Mouse (Mus musculus) c-Kit-positive CD71-positive TER-119-negative erythroid progenitor cells, embryonic 14.5 days (primary cell): ENCODE results near the gene Mindy1.
A peak's percentile ranks its signal among the peaks of the same experiment; 100 is the strongest.

ENCODE experiments used
- DNase-seq: peaks from one replicate; pipeline ENCODE4 v3.0.0-alpha.2; 2013; ENCODE audit warnings: low read depth

Gene Mindy1

DNA sequence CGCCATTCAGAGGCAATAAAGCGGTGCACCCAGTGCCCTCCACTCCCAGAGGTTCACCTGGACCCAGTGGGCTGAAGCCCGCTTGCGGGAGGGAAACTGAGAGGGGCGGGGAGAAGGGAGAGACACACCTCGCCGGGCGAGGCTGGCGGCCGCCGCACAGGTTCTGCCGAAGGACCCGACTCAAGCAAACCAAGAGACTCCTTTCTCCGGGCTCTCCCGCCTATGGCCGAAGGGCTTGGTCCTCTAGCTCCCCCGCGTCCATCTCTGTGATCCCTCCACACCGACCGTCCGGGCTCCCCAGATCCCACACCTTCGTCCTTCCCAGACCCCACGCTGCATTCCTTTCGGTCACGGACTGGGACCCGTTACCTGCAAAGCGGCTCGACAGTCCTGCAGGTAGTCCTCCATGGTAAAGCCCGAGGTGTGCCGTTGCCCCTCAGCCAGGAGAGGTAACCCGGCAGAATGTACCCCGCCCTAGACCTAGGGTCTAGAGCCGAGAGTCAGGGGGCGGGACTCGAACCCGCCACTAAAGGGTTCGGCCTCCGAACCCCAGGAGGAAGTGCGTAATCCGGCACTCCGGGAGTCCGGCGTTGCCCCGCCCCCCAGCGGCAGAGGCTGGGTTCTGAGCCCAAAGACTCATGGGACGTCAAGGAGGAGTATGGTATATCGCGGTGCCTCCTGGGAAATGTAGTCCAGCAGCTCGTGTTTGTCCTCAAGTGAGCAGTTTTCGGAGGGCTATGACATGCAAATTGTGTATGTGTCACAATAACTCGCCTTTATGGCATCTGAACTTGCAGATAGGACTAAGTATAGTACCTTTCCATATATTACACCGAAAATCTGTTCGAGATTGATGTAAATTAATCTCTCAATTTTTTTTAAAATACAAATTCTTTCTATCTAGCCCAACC lies at the start of gene Mindy1, which contains the start of gene Prune1:
Mindy1 (plus strand) TSS at position 130 of the 911 bp plus-strand sequence.
Prune1 (minus strand) TSS at position 861 of the 911 bp plus-strand sequence.
- DNase-seq: peak; percentile 99

- no peak for DNase-seq
Measured at GRCm38 (mm10) chr3:95232771-95233170, 48.4 kb upstream of the Mindy1 start.

DNA sequence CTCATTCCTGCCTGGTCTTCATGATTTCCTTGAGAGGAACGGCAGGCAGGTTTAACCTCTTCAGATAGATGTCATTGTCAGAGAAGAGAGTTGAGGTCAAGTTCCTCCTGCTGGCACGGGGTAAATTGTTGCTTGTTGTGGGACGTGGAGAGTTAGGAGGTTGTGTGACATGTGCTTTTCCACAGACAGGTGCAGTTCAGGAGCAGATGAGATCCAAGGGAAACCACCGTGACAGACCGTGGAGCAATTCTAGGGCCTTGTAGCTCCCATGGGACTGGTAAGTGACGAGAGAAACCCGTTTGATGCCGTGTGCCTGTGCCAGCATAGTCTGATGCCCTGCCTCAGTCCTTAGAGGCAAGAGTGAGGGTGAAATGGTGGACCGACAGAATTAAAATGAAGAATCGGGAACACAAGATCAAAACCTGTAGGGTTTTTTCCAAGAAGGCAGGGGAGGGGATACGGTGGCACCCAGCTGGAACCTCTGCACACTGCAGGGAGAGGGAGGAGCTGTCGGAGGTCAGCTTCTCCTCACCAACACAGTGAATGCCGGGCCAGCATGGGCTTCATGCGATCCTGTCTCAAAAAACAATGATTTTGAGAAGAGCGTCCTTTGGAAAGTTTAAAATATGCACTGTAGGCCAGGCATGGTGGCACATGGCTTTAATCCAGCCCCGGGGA lies 47.7 kb upstream of the Mindy1 start:
- no peak for DNase-seq

DNA sequence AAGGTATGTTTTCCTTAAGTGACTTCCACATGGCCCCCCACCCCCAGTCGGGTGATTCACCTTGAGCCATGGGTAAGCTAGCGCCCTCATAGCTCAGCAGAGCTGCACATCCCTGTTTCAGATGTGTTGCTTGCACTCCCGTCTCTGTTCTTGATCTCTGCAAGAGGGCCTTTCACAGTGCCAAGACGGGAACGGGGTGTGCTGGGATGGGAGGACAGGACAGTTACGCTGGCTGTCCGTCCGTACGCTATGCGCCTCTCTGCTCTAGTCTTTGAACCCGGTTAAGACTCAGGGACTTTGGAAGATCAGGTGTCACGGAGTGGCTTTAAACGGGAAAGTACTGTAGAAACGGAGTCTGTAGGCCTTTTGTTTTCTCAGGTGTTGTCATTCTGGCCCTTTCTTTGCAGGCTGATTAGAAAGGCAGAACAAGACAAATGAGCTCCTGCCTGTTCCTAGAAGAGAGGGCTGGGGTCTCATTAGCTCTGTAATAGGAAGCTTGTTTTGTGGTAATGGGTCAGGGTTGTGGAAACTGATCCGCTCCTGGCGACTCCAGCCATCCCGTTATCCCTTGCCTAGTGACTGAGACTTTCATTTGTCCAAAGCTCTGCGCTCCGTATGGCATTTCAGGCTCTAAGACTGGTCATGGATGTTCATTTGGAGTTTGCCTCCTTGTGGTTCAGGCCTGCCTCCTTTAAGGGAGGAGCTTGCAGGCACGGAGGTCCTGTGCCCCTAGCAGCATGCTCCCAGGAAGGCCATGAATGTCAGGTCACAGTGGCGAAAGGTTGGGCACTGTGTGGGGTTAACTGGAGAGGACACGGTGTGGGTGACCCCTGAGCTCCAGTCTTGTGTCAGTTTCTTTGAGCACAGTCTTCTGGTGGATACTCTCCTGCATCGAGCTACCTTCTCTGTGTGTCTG lies 45.5 kb upstream of the Mindy1 start:
- DNase-seq: no peak

DNA sequence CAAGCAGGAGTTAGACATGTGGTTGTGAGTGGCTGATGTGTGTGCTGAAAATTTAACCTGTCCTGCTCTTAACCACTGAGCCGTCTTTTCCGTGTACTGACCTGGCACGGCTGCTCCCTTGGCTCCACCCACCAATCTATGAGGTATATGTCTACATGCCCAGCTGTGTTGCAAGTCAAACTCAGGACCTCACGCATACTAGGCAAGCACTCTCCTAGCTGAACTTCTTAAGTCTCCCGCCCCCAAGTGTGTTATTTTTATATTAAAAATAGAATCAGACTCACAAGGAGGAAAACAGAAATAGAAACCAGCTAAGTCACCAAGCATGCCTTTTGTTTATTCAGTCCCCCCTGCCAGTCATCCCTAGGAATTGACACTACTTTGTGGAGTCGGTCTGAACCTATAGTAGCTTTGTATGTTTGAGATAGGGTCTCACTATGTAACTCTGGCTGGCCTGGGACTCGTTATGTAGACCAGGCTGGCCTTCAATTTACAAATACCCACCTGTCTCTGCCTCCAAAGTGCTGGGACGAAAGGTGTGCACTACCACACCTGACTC lies 43.5 kb upstream of the Mindy1 start:
- DNase-seq: no peak

- DNase-seq: no peak
Measured at GRCm38 (mm10) chr3:95239022-95239421, 42.1 kb upstream of the Mindy1 start.

DNA sequence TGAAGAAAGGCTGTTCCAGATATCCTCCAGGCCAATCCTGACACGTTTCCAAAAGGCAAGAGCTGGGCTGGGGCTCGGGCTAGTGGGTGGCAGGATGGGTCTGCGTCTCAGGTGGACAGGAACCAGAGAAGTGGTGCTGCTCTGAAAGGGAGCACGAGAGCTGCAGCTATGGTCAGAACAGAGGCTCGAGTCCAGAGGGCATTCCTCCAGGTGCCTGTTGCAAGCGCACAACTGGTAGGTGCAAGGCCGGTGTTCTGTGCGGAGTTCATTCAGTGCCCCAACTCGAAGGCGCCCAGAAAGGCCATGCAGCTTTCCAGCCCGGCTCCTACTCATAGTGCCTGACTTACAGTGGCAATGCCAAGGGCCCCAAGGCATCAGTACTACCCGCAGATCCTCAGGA lies 41.2 kb upstream of the Mindy1 start:
- DNase-seq: no peak

DNA sequence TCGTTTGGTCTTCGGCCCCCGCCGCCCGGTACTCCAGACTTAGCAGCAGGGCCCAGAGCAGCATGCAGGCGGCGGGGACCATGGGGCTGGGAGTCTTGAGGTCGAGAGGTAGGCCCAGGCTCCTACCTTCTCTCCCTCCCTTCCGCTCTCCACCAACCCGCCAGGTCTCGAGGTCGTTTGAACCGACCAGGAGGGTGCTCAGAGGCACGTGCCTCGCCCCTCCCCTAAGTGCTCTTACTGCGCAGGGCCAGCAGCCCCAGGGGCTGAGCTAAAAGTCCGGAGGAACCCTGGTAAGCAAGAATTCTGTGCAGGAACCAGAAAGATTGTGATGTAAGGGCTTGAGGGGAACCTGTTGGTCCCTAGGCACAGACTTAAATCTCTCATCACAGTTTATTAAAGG lies 40.2 kb upstream of the Mindy1 start:
- DNase-seq: no peak

GRCm38 (mm10) chr3:95241498-95241897 lies 39.6 kb upstream of the Mindy1 start, which contains the start of gene Gm128:
Gene Gm128 (minus strand): TSS chr3:95241598.
- DNase-seq: no peak

DNA sequence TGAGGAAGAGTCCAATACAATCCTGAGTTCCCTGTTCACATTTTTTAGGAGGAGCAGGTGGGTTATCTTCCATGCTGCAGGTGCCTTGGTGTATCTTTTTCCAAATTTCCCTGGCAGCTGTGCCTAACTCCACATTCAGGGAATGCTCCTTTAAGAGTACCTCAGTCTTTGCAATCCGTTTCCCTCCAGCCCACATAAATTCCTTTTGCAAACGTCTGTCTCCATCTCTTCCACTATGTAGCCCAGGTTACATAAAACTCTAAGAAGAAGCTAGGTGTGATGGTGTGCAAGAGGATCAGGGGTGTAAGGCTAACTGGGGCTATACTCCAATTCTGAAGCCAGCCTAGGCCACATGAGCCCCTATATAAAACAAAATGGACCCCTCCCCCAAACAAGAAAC lies 38.1 kb upstream of the Mindy1 start:
- DNase-seq: no peak

- DNase-seq: no peak
Measured at GRCm38 (mm10) chr3:95246465-95247231, 34.5 kb upstream of the Mindy1 start.

- DNase-seq: no peak
Measured at GRCm38 (mm10) chr3:95247660-95248336, 33.3 kb upstream of the Mindy1 start.

DNA sequence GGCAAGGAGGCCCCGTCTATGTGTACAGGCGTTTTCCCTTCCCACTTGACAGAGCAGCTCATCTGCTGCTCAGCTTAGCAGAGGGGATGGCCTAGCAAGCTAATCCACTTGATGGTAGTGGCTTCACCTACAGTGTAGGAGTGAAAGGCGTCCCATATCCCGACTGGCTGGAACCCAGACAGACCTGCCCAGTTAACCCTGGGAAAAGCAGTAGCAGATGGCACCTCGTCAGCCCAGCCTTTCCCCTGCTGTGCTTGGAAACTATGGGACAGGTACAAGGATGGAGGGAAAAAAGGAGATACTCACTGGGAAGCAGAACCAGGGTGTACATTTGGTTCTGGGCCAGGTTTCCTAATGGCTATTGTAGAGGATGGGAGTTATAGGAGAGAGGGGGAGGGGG lies 30.8 kb upstream of the Mindy1 start:
- DNase-seq: no peak

- no peak for DNase-seq
Measured at GRCm38 (mm10) chr3:95250783-95251424, 30.2 kb upstream of the Mindy1 start, which contains the start of gene Bnipl. Gene Bnipl (minus strand): TSS chr3:95251193.

DNA sequence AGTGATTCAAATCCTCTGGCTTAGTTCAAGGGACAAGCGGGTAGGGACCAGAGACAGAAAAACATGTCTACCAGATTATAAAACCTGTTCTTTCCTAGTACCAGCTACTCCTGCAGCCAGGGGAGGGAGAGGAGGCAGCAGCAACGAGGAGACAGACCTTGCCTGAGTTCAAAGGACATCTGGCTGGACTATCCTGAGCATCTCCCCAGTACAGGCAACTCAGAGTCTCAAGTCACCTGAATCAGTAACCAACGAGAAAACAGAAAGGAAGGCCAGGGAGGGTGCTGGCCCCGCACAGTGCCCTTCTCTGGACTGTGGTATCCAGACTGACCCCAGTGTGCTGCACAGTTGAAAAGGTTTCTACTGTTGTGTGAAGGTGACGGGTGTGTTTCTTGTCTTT lies 24.2 kb upstream of the Mindy1 start:
- DNase-seq: no peak

DNA sequence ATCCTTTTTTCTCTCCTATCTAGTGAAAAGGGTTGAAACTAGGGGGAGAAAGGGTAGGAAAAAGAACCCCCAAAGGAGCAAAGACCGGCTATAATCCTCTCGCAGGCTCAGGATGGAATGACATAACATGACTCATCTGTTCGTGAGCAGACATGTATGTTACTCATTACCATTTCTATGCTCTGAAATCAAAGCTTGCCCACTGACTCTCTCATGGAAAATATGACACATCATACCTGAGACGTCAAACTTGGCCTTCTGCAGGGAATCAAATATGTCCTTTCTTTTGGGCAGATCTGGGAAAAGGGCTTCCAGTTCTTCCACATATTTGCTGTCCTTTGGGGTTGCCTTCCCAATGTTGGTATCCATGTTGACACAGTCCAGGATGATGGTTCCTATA lies 19.2 kb upstream of the Mindy1 start:
- no peak for DNase-seq

- DNase-seq: peak; percentile 56
Measured at GRCm38 (mm10) chr3:95263089-95263739, 17.9 kb upstream of the Mindy1 start.

DNA sequence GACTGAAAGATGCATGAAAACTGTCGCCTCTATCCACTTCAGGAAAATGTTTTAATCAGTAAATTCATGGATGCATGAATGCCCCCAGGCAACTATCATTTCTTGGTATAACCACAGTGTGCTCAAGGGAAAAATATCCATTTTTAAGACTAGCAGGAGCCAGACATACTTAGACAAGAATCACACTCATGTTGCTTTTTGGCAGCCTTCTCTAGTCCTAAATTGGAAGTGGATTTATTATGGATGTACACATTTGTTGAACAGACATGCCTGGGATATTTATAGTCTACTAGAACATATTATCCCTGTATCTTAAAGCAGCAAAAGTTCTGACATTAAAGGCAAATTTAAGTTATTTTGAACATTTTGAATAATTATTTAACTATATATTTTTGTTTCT lies 16.4 kb upstream of the Mindy1 start:
- no peak for DNase-seq

DNA sequence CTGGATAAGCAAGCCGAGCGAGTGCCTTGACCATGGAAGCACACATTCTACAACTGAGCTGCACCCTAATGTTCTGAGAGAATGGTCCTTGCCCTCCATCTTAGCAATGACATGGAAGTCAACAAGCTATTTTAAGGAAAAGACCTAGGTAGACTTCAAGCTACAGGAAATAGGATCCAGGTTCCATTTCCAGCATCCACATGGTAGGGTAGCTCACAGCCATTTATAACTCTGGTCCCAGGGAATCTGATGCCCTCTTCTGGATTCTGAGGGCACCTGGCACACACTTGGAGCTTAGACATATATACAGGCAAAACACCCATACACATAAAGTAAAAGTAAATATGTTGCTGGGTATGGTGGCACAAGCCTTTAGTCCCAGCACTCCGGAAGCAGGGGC lies 15.1 kb upstream of the Mindy1 start:
- DNase-seq: no peak
